Mouse (Mus musculus) forebrain, postnatal 0 days (tissue): ENCODE measurements around the gene Notch1. TPM values are rescaled to one million over a fixed set of nuclear protein-coding genes. Genes with fewer than 3 reads are reported as not detected.

Source experiments
- ATAC-seq: fragments of 200-750 bp; cut with Nextera tagmentation; 2 replicates; pipeline ENCODE4 v1.8.0; 2017; ENCODE audit warnings: mild to moderate bottlenecking, moderate library complexity
- DNase-seq: peaks from one replicate; pipeline ENCODE4 v3.0.0-alpha.2; 2015
- H3K27ac ChIP-seq: fragments of 300-500 bp; sonication (generic); 2 replicates; pipeline ENCODE4 v1.5.1; 2014; ENCODE audit warnings: low read depth, mild to moderate bottlenecking, antibody characterized with exemption, low read length, moderate library complexity, mixed read lengths
- H3K27me3 ChIP-seq: fragments of 300-500 bp; sonication (generic); 2 replicates; pipeline ENCODE4 v1.6.1; 2014; ENCODE audit warnings: mild to moderate bottlenecking, low read length, mixed read lengths; ENCODE audit not compliant: insufficient read depth
- H3K36me3 ChIP-seq: fragments of 300-500 bp; sonication (generic); 2 replicates; pipeline ENCODE4 v1.6.1; 2014; ENCODE audit warnings: mild to moderate bottlenecking, moderate library complexity; ENCODE audit not compliant: insufficient read depth
- H3K4me1 ChIP-seq: fragments of 300-500 bp; sonication (generic); 2 replicates; pipeline ENCODE4 v1.6.1; 2014; ENCODE audit warnings: antibody characterized with exemption; ENCODE audit not compliant: insufficient read depth
- H3K4me2 ChIP-seq: fragments of 300-500 bp; sonication (generic); 2 replicates; pipeline ENCODE4 v1.6.1; 2014; ENCODE audit warnings: low read depth, mild to moderate bottlenecking, moderate library complexity
- H3K4me3 ChIP-seq: fragments of 300-500 bp; sonication (generic); 2 replicates; pipeline ENCODE4 v1.5.1; 2014; ENCODE audit warnings: low read depth, low read length, mixed read lengths
- H3K9ac ChIP-seq: fragments of 300-500 bp; sonication (generic); 2 replicates; pipeline ENCODE4 v1.6.1; 2014; ENCODE audit warnings: mild to moderate bottlenecking
- H3K9me3 ChIP-seq: fragments of 300-500 bp; sonication (generic); 2 replicates; pipeline ENCODE4 v1.6.1; 2016; ENCODE audit warnings: low read length
- CTCF ChIP-seq: sonication (generic); IDR thresholded peaks from 2 replicates; pipeline ENCODE4 v1.5.1; 2016; ENCODE audit warnings: antibody characterized with exemption, control low read depth, low read depth
- WGBS: fragments of 180-500 bp; shearing (Covaris S2); extraction: QIAGEN DNeasy Blood & Tissue Kit; methylation state at CpG from one replicate; pipeline ENCODE4 v1.1.7; 2014; 5-methylcytosine and 5-hydroxymethylcytosine counted together
- polyA plus RNA-seq: library from polyadenylated mRNA; unstranded; fragments of >200 nt; fragmentation: Nextera tagmentation; extraction: Ambion mirVana; gene quantifications from 2 replicates; pipeline ENCODE4 v1.2.1, GENCODE M21; 2015
- total RNA-seq: library from RNA; depleted of rRNA; stranded (reverse); fragments of >200 nt; gene quantifications from 2 replicates; pipeline ENCODE4 v1.2.3, GENCODE M21; 2014

The Notch1 gene
- total and polyA plus RNA-seq, 2 experiments from 2014 or later, result 6.8 to 38.7 TPM

- ATAC-seq (no peak), DNase-seq (no peak)
- Histone ChIP-seq H3K36me3 (peaks cover 21% of the 10 kb centered on the region), H3K9me3 (no peaks in the 10 kb centered on the region), H3K4me1 (no peaks in the 10 kb centered on the region), H3K27me3 (no peaks in the 10 kb centered on the region), H3K9ac (no peak overlapping the region), H3K4me2 (no peak overlapping the region), H3K4me3 (no peak overlapping the region), H3K27ac (no peak overlapping the region)
- 72% methylated on average over 11 of the region's 11 CpGs for WGBS
- no peak for TF ChIP-seq CTCF
Measured at GRCm38 (mm10) chr2:26472312-26473090, 44.0 kb downstream of the Notch1 start.

- H3K27ac ChIP-seq, result no peak overlapping the region
- no peak for TF ChIP-seq CTCF
- H3K4me3 ChIP-seq, result no peak overlapping the region
- no peaks in the 10 kb centered on the region for H3K27me3 ChIP-seq
- H3K36me3 ChIP-seq, result peaks cover 15% of the 10 kb centered on the region
- H3K9me3 ChIP-seq, result no peaks in the 10 kb centered on the region
- no peak overlapping the region for H3K4me2 ChIP-seq
- ATAC-seq (no peak), DNase-seq (no peak)
- H3K9ac ChIP-seq, result no peak overlapping the region
- H3K4me1 ChIP-seq, result no peaks in the 10 kb centered on the region
- 75% methylated on average over 6 of the region's 6 CpGs for WGBS
Measured at GRCm38 (mm10) chr2:26471652-26472285, 44.7 kb downstream of the Notch1 start.

GRCm38 (mm10) chr2:26470967-26471366, 45.5 kb downstream of the Notch1 start:
- Histone ChIP-seq H3K9me3 (no peaks in the 10 kb centered on the region), H3K4me1 (no peaks in the 10 kb centered on the region), H3K27ac (no peak overlapping the region), H3K9ac (no peak overlapping the region), H3K4me3 (no peak overlapping the region), H3K27me3 (no peaks in the 10 kb centered on the region), H3K36me3 (peaks cover 16% of the 10 kb centered on the region), H3K4me2 (no peak overlapping the region)
- ATAC-seq, result no peak
- no peak for TF ChIP-seq CTCF
- 87% methylated on average over 17 of the region's 17 CpGs for WGBS
- no peak for DNase-seq

- H3K27me3 ChIP-seq, result no peaks in the 10 kb centered on the region
- no peak for DNase-seq
- ATAC-seq, result no peak
- no peak overlapping the region for H3K27ac ChIP-seq
- no peak for TF ChIP-seq CTCF
- H3K9ac ChIP-seq, result no peak overlapping the region
- H3K4me3 ChIP-seq, result no peak overlapping the region
- no peaks in the 10 kb centered on the region for H3K9me3 ChIP-seq
- WGBS, result 92% methylated on average over 15 of the region's 15 CpGs
- no peaks in the 10 kb centered on the region for H3K4me1 ChIP-seq
- peaks cover 25% of the 10 kb centered on the region for H3K36me3 ChIP-seq
- H3K4me2 ChIP-seq, result no peak overlapping the region
Measured at GRCm38 (mm10) chr2:26468376-26468775, 48.1 kb downstream of the Notch1 start.

GRCm38 (mm10) chr2:26463412-26463811, 53.1 kb downstream of the Notch1 start:
- Histone ChIP-seq H3K4me1 (no peaks in the 10 kb centered on the region), H3K4me3 (no peak overlapping the region), H3K36me3 (peaks cover 32% of the 10 kb centered on the region), H3K9ac (no peak overlapping the region), H3K27ac (no peak overlapping the region), H3K27me3 (no peaks in the 10 kb centered on the region), H3K4me2 (no peak overlapping the region), H3K9me3 (no peaks in the 10 kb centered on the region)
- DNase-seq, result no peak
- no peak for ATAC-seq
- no peak for TF ChIP-seq CTCF
- 97% methylated on average over 6 of the region's 6 CpGs for WGBS

- Histone ChIP-seq H3K4me2 (no peak overlapping the region), H3K27me3 (no peaks in the 10 kb centered on the region), H3K36me3 (peaks cover 32% of the 10 kb centered on the region), H3K9ac (no peak overlapping the region), H3K27ac (no peak overlapping the region), H3K4me1 (no peaks in the 10 kb centered on the region), H3K9me3 (no peaks in the 10 kb centered on the region), H3K4me3 (no peak overlapping the region)
- 82% methylated on average over 3 of the region's 3 CpGs for WGBS
- TF ChIP-seq CTCF, result no peak
- no peak for DNase-seq
- ATAC-seq, result no peak
Measured at GRCm38 (mm10) chr2:26462980-26463379, 53.5 kb downstream of the Notch1 start.

- WGBS, result 91% methylated on average over 5 of the region's 5 CpGs
- Histone ChIP-seq H3K36me3 (peaks cover 31% of the 10 kb centered on the region), H3K9ac (no peak overlapping the region), H3K27me3 (no peaks in the 10 kb centered on the region), H3K4me2 (no peak overlapping the region), H3K4me1 (no peaks in the 10 kb centered on the region), H3K27ac (no peak overlapping the region), H3K9me3 (no peaks in the 10 kb centered on the region), H3K4me3 (no peak overlapping the region)
- no peak for DNase-seq
- no peak for ATAC-seq
- TF ChIP-seq CTCF, result no peak
Measured at GRCm38 (mm10) chr2:26461667-26462066, 54.8 kb downstream of the Notch1 start.
